Mouse (Mus musculus) hindbrain, embryonic 12.5 days (tissue): ENCODE data around the gene Abca7. TPM values are rescaled to one million over a fixed set of nuclear protein-coding genes. Genes with fewer than 3 reads are reported as not detected.
"Not testable (repeated sequence)": the region's sequence is repeated elsewhere in the genome, so short reads cannot be mapped to it uniquely, and the experiment has no call there.

Experiments used
- ATAC-seq: fragments of 200-750 bp; cut with Nextera tagmentation; 2 replicates; pipeline ENCODE4 v1.8.0; 2017; ENCODE audit warnings: moderate TSS enrichment; ENCODE audit not compliant: low FRiP score
- H3K27ac ChIP-seq: fragments of 300-500 bp; sonication (generic); 2 replicates; pipeline ENCODE4 v1.5.1; 2016; ENCODE audit warnings: mild to moderate bottlenecking
- H3K27me3 ChIP-seq: fragments of 300-500 bp; sonication (generic); 2 replicates; pipeline ENCODE4 v1.6.1; 2016; ENCODE audit warnings: mild to moderate bottlenecking
- H3K36me3 ChIP-seq: fragments of 300-500 bp; sonication (generic); 2 replicates; pipeline ENCODE4 v1.6.1; 2016; ENCODE audit warnings: mild to moderate bottlenecking
- H3K4me1 ChIP-seq: fragments of 300-500 bp; sonication (generic); 2 replicates; pipeline ENCODE4 v1.6.1; 2016
- H3K4me2 ChIP-seq: fragments of 300-500 bp; sonication (generic); replicated peaks from 2 replicates; pipeline ENCODE4 v1.6.1; 2016; ENCODE audit warnings: mild to moderate bottlenecking
- H3K4me3 ChIP-seq: fragments of 300-500 bp; sonication (generic); 2 replicates; pipeline ENCODE4 v1.5.1; 2016; ENCODE audit warnings: mild to moderate bottlenecking
- H3K9ac ChIP-seq: fragments of 300-500 bp; sonication (generic); 2 replicates; pipeline ENCODE4 v1.6.1; 2016; ENCODE audit warnings: mild to moderate bottlenecking, moderate library complexity
- H3K9me3 ChIP-seq: fragments of 300-500 bp; sonication (generic); replicated peaks from 2 replicates; pipeline ENCODE4 v1.6.1; 2016; ENCODE audit warnings: mild to moderate bottlenecking
- WGBS: fragments of 180-500 bp; shearing (Covaris S2); methylation state at CpG from one replicate; pipeline ENCODE4 v1.1.7; 2016; 5-methylcytosine and 5-hydroxymethylcytosine counted together
- polyA plus RNA-seq: library from polyadenylated mRNA; unstranded; fragments of >200 nt; fragmentation: Nextera tagmentation; extraction: Ambion mirVana; gene quantifications from 2 replicates; pipeline ENCODE4 v1.2.1, GENCODE M21; 2016

The Abca7 gene
- polyA plus RNA-seq, 1 experiment from 2014 or later: 6.9 TPM

DNA sequence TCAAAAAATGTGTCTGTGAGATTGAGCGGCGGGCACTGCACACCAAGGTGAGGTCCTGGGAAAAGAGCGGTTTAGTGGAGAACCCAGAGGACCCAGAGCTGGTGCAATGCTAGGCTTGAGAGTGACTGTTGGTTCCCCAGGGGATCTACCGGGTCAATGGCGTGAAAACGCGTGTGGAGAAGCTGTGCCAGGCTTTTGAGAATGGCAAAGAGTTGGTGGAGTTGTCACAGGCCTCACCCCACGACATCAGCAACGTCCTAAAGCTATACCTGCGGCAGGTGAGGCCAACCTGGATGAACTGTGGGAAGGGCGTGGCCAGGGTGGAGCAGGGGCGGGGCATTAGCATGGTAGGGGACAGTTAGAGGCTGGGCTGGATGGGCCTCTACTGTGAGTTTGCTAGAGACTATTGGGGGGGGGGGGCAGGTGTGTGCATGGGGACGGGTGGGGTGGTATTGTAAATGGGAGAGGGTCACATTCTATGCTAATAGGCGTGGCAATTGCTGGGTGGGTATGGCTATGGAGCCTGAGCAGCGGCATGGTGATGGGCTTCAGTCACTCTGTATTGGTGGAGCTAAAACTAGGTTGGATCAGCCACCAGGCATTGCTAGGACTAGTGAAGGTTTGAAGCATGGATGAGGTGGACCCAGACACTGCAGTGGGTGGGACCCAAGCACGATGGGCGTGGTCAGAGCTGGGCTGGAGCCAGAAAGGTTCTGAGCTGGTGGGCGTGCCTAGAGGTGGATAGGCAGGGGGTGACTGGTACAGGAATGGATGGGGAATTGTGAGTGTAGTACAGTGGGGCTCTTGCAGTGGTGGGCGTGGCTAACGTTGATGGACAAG lies 31.6 kb downstream of the Abca7 start:
- no peaks in the 10 kb centered on the region for H3K36me3 ChIP-seq
- H3K4me3 ChIP-seq: no peak overlapping the region
- H3K27me3 ChIP-seq: no peaks in the 10 kb centered on the region
- H3K4me2 ChIP-seq: no peak overlapping the region
- no peak overlapping the region for H3K27ac ChIP-seq
- H3K4me1 ChIP-seq: 0 out of 2 replicates have a peak, but pooled peaks cover 3% of the 10 kb centered on the region
- H3K9ac ChIP-seq: no peak overlapping the region
- ATAC-seq: 0 out of 2 replicates have a peak, but pooled peaks have one; percentile 21
- 0 out of 2 replicates have a peak, but pooled peaks cover 2% of the 10 kb centered on the region for H3K9me3 ChIP-seq
- WGBS: 72% methylated on average over 20 of the region's 20 CpGs

- ATAC-seq: no peak
- WGBS: 93% methylated on average over 13 of the region's 13 CpGs
- Histone ChIP-seq H3K27ac (no peak overlapping the region), H3K9ac (no peak overlapping the region), H3K4me2 (no peak overlapping the region), H3K27me3 (no peaks in the 10 kb centered on the region), H3K4me1 (0 out of 2 replicates have a peak, but pooled peaks cover 3% of the 10 kb centered on the region), H3K4me3 (no peak overlapping the region), H3K36me3 (no peaks in the 10 kb centered on the region), H3K9me3 (no peaks in the 10 kb centered on the region)
These were observed 32.2 kb downstream of the Abca7 start for GRCm38 (mm10) chr10:80028521-80028846.

DNA sequence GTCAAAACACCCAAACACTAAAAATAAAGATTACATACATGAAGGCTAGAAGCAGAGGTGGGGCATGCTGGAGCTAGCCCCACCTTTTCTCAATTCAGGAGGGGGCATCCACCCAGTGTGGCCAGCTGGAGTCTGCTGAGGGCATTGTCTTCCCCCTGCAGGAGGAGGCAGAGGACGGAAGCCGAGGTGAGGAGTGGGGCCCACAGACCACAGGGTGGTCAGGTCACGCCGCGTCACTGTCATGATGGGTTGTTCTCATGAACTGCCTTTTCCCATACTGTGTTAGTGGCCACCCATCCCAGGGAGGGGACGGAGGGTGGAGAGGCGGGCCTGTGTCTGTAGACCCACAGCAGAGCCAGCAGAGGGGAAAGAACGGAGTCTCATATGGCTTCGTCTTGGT lies 33.9 kb downstream of the Abca7 start:
- Histone ChIP-seq H3K9ac (0 out of 2 replicates have a peak overlapping the region, but pooled peaks have one; percentile 27), H3K4me1 (0 out of 2 replicates have a peak, but pooled peaks cover 3% of the 10 kb centered on the region), H3K9me3 (no peaks in the 10 kb centered on the region), H3K4me2 (no peak overlapping the region), H3K36me3 (peaks cover 8% of the 10 kb centered on the region), H3K4me3 (no peak overlapping the region), H3K27me3 (no peaks in the 10 kb centered on the region), H3K27ac (no peak overlapping the region)
- WGBS: 86% methylated on average over 9 of the region's 9 CpGs
- no peak for ATAC-seq

GRCm38 (mm10) chr10:80030736-80031135 lies 34.4 kb downstream of the Abca7 start:
- no peak for ATAC-seq
- Histone ChIP-seq H3K4me3 (no peak overlapping the region), H3K4me2 (no peak overlapping the region), H3K9ac (peak overlapping the region; percentile 27; the same call in 1 of the 2 replicates), H3K9me3 (no peaks in the 10 kb centered on the region), H3K4me1 (0 out of 2 replicates have a peak, but pooled peaks cover 3% of the 10 kb centered on the region), H3K27me3 (no peaks in the 10 kb centered on the region), H3K27ac (no peak overlapping the region), H3K36me3 (peaks cover 14% of the 10 kb centered on the region)
- 86% methylated on average over 17 of the region's 17 CpGs for WGBS

GRCm38 (mm10) chr10:80032799-80033480 lies 36.6 kb downstream of the Abca7 start:
- Histone ChIP-seq H3K36me3 (peaks cover 34% of the 10 kb centered on the region), H3K4me2 (no peak overlapping the region), H3K27ac (peak overlapping the region; percentile 23; the same call in 1 of the 2 replicates), H3K4me3 (no peak overlapping the region), H3K9me3 (no peaks in the 10 kb centered on the region), H3K4me1 (peaks cover 7% of the 10 kb centered on the region), H3K27me3 (no peaks in the 10 kb centered on the region), H3K9ac (no peak overlapping the region)
- 81% methylated on average over 5 of the region's 5 CpGs for WGBS
- ATAC-seq: no peak

DNA sequence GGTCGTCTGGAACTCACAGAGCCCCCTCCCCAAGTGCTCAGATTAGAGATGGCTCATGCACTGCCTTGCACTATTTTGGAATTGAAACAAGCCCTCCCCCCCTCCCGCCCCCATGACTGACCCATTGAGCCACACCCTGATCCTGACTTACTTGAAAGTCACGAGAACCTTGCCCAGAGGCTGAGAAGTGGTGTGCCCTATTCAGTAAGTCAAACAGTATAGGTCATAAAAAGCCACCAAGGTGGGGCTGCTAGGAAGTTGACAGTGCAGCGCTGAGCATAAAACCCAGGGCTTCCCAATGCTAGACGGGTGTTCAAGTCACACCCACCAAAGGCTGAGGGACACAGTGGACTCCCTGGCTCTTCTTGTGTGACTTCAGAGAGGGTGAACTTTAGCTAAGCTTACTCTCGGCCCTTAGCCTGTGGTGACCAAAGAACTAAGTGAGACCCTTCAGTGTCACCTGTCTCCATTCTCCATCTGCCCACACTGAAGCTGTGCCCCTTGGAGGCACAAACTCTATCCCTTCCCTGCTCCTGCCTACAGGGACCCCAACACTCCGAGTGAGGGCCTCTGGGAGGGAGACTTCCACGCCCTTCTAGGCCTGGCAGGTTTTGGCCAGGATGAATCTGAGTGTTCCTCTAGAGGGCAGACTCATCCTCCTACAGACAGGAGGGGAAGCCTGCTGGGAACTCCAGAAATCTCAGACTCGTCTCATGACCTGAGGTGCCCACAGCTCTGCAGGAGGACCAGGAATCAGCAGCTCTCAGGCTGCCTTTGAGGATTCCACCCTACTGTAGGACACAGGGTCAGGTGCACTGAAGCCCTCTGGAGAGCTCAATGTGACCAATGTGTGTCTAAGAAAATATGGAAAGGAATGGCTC lies 37.5 kb downstream of the Abca7 start:
- H3K4me1 ChIP-seq: peaks cover 15% of the 10 kb centered on the region
- no peak for ATAC-seq
- peaks cover 38% of the 10 kb centered on the region for H3K36me3 ChIP-seq
- no peak overlapping the region for H3K9ac ChIP-seq
- H3K4me2 ChIP-seq: no peak overlapping the region
- H3K4me3 ChIP-seq: no peak overlapping the region
- WGBS: 46% methylated on average over 9 of the region's 9 CpGs
- no peaks in the 10 kb centered on the region for H3K27me3 ChIP-seq
- peak overlapping the region; percentile 23; the same call in 1 of the 2 replicates for H3K27ac ChIP-seq
- no peaks in the 10 kb centered on the region for H3K9me3 ChIP-seq

DNA sequence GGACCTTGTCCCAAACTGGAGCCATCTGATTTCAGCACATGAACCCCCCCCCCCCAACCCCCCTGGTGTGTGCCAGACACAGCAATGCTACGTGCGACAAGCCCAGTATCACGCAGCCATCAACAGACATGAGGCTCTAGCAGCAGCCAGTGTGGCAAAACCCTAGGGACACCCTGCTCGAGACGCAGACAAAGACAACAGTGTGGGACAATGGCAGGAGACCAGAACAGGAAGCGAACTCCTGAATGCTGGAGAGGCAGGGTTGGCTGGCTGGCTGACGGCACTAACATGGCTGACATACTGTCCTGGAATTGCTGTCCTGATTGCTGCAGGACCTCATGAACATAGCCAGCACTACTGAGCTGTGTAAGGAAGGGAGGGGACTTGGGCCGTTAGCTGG lies 38.9 kb downstream of the Abca7 start:
- ATAC-seq: no peak
- Histone ChIP-seq H3K27me3 (no peaks in the 10 kb centered on the region), H3K4me2 (no peak overlapping the region), H3K9me3 (no peaks in the 10 kb centered on the region), H3K9ac (no peak overlapping the region; the same call in 1 of the 2 replicates), H3K27ac (0 out of 2 replicates have a peak overlapping the region, but pooled peaks have one; percentile 44), H3K36me3 (peaks cover 38% of the 10 kb centered on the region), H3K4me3 (no peak overlapping the region), H3K4me1 (peaks cover 20% of the 10 kb centered on the region)
- WGBS: 71% methylated on average over 8 of the region's 8 CpGs

GRCm38 (mm10) chr10:80035686-80036085 lies 39.4 kb downstream of the Abca7 start:
- 97% methylated on average over 5 of the region's 5 CpGs for WGBS
- H3K27me3 ChIP-seq: no peaks in the 10 kb centered on the region
- H3K27ac ChIP-seq: 0 out of 2 replicates have a peak overlapping the region, but pooled peaks have one; percentile 44
- H3K9ac ChIP-seq: no peak overlapping the region
- no peak overlapping the region for H3K4me3 ChIP-seq
- H3K36me3 ChIP-seq: peaks cover 38% of the 10 kb centered on the region
- H3K4me1 ChIP-seq: peaks cover 18% of the 10 kb centered on the region
- no peak for ATAC-seq
- no peak overlapping the region for H3K4me2 ChIP-seq
- H3K9me3 ChIP-seq: no peaks in the 10 kb centered on the region

- ATAC-seq: no peak
- no peaks in the 10 kb centered on the region for H3K27me3 ChIP-seq
- peaks cover 38% of the 10 kb centered on the region for H3K36me3 ChIP-seq
- H3K9me3 ChIP-seq: no peaks in the 10 kb centered on the region
- peak overlapping the region; percentile 13; the same call in 1 of the 2 replicates for H3K9ac ChIP-seq
- no peak overlapping the region for H3K4me3 ChIP-seq
- H3K4me2 ChIP-seq: no peak overlapping the region
- WGBS: 95% methylated on average over 13 of the region's 13 CpGs
- peaks cover 18% of the 10 kb centered on the region for H3K4me1 ChIP-seq
- no peak overlapping the region for H3K27ac ChIP-seq
These were observed 40.5 kb downstream of the Abca7 start for GRCm38 (mm10) chr10:80036832-80037231.

DNA sequence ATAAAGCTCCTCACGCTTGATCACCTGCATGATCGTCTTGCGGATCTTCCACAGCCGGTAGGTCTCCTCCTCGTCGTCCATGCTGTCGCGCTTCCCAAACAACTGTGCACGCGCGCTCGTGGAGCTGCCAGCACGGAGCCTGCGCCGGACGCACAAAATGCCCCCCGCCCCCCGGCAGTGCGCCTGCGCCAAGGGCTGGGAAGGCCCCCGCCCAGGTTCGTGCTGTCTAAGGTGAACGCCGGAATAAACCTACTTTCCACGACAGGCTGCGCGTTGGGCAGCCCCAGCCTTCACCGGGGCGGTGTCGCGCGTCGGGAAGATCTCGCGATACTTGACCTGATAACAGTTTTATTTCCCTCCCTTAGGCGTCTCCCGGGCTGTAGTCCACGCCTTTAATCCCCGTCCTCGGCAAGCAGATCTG lies 43.3 kb downstream of the Abca7 start, which contains the start of gene Polr2e:
TSS of gene Polr2e (minus strand) at position 237 of the 421 bp plus-strand sequence.
- H3K27ac ChIP-seq: peak within 1 kb of the TSS; percentile 30; the same call in 1 of the 2 replicates
- WGBS: under 1% methylated on average over 40 of the region's 40 CpGs
- H3K4me3 ChIP-seq: peak within 1 kb of the TSS; percentile 81
- peaks cover 36% of the 10 kb centered on the region for H3K36me3 ChIP-seq
- no peaks in the 10 kb centered on the region for H3K27me3 ChIP-seq
- H3K4me2 ChIP-seq: peak within 1 kb of the TSS; percentile 67
- peaks cover 21% of the 10 kb centered on the region for H3K4me1 ChIP-seq
- peak within 1 kb of the TSS; percentile 81 for H3K9ac ChIP-seq
- peak; percentile 96 for ATAC-seq
- H3K9me3 ChIP-seq: no peaks in the 10 kb centered on the region

- H3K4me1 ChIP-seq: peaks cover 21% of the 10 kb centered on the region
- not testable (repeated sequence) for H3K27ac ChIP-seq, ATAC-seq, H3K4me3 ChIP-seq, H3K4me2 ChIP-seq, H3K9ac ChIP-seq, H3K9me3 ChIP-seq, H3K27me3 ChIP-seq
- H3K36me3 ChIP-seq: peaks cover 16% of the 10 kb centered on the region
- WGBS: 85% methylated on average over 8 of the region's 8 CpGs
These were observed 45.2 kb downstream of the Abca7 start for GRCm38 (mm10) chr10:80041409-80042060.
